Mouse (Mus musculus) bone marrow, adult 2 months (tissue): ENCODE measurements around the gene Elmod2.

ENCODE experiments used
- CTCF ChIP-seq: fragments of 200-500 bp; IDR thresholded peaks from 2 replicates; pipeline ENCODE4 v1.5.1; 2011; ENCODE audit warnings: low read length, control low read depth; ENCODE audit not compliant: control insufficient read depth, insufficient read depth
- POLR2A ChIP-seq: fragments of 200-500 bp; IDR thresholded peaks from 2 replicates; pipeline ENCODE4 v1.6.1; 2011; ENCODE audit warnings: low read depth, mild to moderate bottlenecking, control low read depth, low read length, borderline replicate concordance; ENCODE audit not compliant: control insufficient read depth

- TF ChIP-seq CTCF (no peak), POLR2A (no peak)
These were observed 753 bp downstream of the Elmod2 start for GRCm38 (mm10) chr8:83331567-83331898.
